In genomic region chr2:6353060-6353459, GRCm38 (mm10) we compare ENCODE assay signal across 9 mouse cellular contexts. TPM values are rescaled to one million over a fixed set of nuclear protein-coding genes. Genes with fewer than 3 reads are reported as not detected.
DNase-seq lines count a peak whose midpoint lies in the region; ATAC-seq and TF ChIP-seq lines count a peak whose summit lies in the region.
"Had no signal": no experiment of that assay in that cellular context is flagged by ENCODE, and none has a peak within 500 bp of the region (broad histone marks: within the 10 kb centered on the region; RNA-seq: fewer than 3 reads in every experiment).

No protein-coding gene starts in this region.

- peak overlapping the region; percentile 36 for H3K4me2 ChIP-seq in kidney, postnatal 0 days (ENCODE audit: low read length)
- H3K4me2 ChIP-seq in midbrain, embryonic 15.5 days = peak overlapping the region; percentile 24

- no peaks in the 10 kb centered on the region for H3K9me3 ChIP-seq in kidney, postnatal 0 days (replicated peaks; ENCODE audit: low read length)
- H3K9me3 ChIP-seq in midbrain, embryonic 15.5 days = no peaks in the 10 kb centered on the region

- TF ChIP-seq CTCF in kidney, postnatal 0 days (IDR thresholded peaks at IDR 0.05; ENCODE audit: low read depth) = no peak
- no peak for TF ChIP-seq CTCF in bone marrow macrophage, adult 2 months (IDR thresholded peaks at IDR 0.05; ENCODE audit: low read depth, low read length)

- 67% methylated on average over 4 of the region's 4 CpGs for WGBS in kidney, postnatal 0 days
- 66% methylated on average over 4 of the region's 4 CpGs for WGBS in midbrain, embryonic 15.5 days

- DNase-seq in kidney, postnatal 0 days (ENCODE audit: low spot score) = no peak
- DNase-seq in kidney, postnatal 4 days = no peak
- no peak for DNase-seq in right cerebral cortex, postnatal 14 days
- DNase-seq in cerebellum, adult 11-12 months = no peak
- DNase-seq in embryo, embryonic 10 days (ENCODE audit: low spot score) = no peak
- DNase-seq: cerebellum, adult 8-10 months had no signal

- no peak overlapping the region for H3K4me3 ChIP-seq in kidney, postnatal 0 days (replicated peaks; ENCODE audit: low read depth, low read length)
- H3K4me3 ChIP-seq in bone marrow macrophage, adult 2 months (ENCODE audit: insufficient read depth, low read length) = peak overlapping the region; percentile 27
- H3K4me3 ChIP-seq in midbrain, embryonic 15.5 days = no peak overlapping the region

- H3K27me3 ChIP-seq in kidney, postnatal 0 days (ENCODE audit: insufficient read depth, low read length) = no peaks in the 10 kb centered on the region
- no peaks in the 10 kb centered on the region for H3K27me3 ChIP-seq in midbrain, embryonic 15.5 days (replicated peaks)

- TF ChIP-seq POLR2A in bone marrow macrophage, adult 2 months (IDR thresholded peaks at IDR 0.05; ENCODE audit: borderline replicate concordance, low read depth, low read length) = no peak

- H3K36me3 ChIP-seq in kidney, postnatal 0 days (ENCODE audit: insufficient read depth, low read length) = no peaks in the 10 kb centered on the region
- H3K36me3 ChIP-seq in midbrain, embryonic 15.5 days (replicated peaks) = no peaks in the 10 kb centered on the region

- peaks cover 15% of the 10 kb centered on the region for H3K4me1 ChIP-seq in kidney, postnatal 0 days (replicated peaks; ENCODE audit: insufficient read depth, low read length)
- peaks cover 19% of the 10 kb centered on the region for H3K4me1 ChIP-seq in bone marrow macrophage, adult 2 months (ENCODE audit: control insufficient read depth, insufficient read depth, low read length)
- peaks cover 26% of the 10 kb centered on the region for H3K4me1 ChIP-seq in midbrain, embryonic 15.5 days

- ATAC-seq in kidney, postnatal 0 days (replicated peaks; ENCODE audit: low FRiP score, low read depth) = no peak
- ATAC-seq in inflammation-experienced regulatory T-cells, adult 6 months = peak; percentile 23
- no peak for ATAC-seq in midbrain, embryonic 15.5 days (replicated peaks)

- H3K27ac ChIP-seq in kidney, postnatal 0 days = 0 out of 2 replicates have a peak overlapping the region, but pooled peaks have one; percentile 21
- H3K27ac ChIP-seq in bone marrow macrophage, adult 2 months (ENCODE audit: insufficient read depth, low read depth, low read length) = no peak overlapping the region
- no peak overlapping the region for H3K27ac ChIP-seq in midbrain, embryonic 15.5 days

- 0 out of 2 replicates have a peak overlapping the region, but pooled peaks have one; percentile 6 for H3K9ac ChIP-seq in kidney, postnatal 0 days (ENCODE audit: low read depth, low read length)
- H3K9ac ChIP-seq in midbrain, embryonic 15.5 days = no peak overlapping the region

RNA-seq across cellular contexts. Expression of gene Usp6nl, which starts 30.6 kb away (rescaled TPM):
- 8.8 and 9.8 TPM in 2 replicates for polyA plus RNA-seq in kidney, postnatal 0 days (2015; fragmentation: Nextera tagmentation; extraction: Ambion mirVana)
- 4.6 and 5.6 TPM in 2 replicates for polyA plus RNA-seq in bone marrow macrophage, adult 2 months (2012; ENCODE audit: insufficient read depth, insufficient read length, missing spikeins)
- 10 to 100 TPM in 1 of 3 experiments, 1 to 10 TPM in 2; 4.1 to 11.9 (median 7.2) TPM for polyA plus RNA-seq in inflammation-experienced regulatory T-cells, adult 6 months (2017; shearing (Covaris generic))
- 6.5 and 7.7 TPM in 2 replicates for polyA plus RNA-seq in midbrain, embryonic 15.5 days (2015; fragmentation: Nextera tagmentation; extraction: Ambion mirVana)
